Mouse (Mus musculus) ES-Bruce4 (cell line): ENCODE measurements around the gene Fcnb.

Experiments used
- CTCF ChIP-seq: IDR thresholded peaks from one replicate; pipeline ENCODE4 v1.8.1; 2011; ENCODE audit warnings: low read depth, low read length
- EP300 ChIP-seq: IDR thresholded peaks from 2 replicates; pipeline ENCODE4 v1.6.1; 2011; ENCODE audit warnings: low read depth, low read length; ENCODE audit not compliant: insufficient read depth
- POLR2A ChIP-seq: IDR thresholded peaks from one replicate; pipeline ENCODE4 v1.8.1; 2011; ENCODE audit warnings: low read length; ENCODE audit not compliant: insufficient read depth

GRCm38 (mm10) chr2:28092099-28092498, 7.4 kb upstream of the Fcnb start:
- no peak for TF ChIP-seq POLR2A
- no peak for TF ChIP-seq EP300
- no peak for TF ChIP-seq CTCF
